In genomic region chr14:123626501-123627179, GRCm38 (mm10) we compare ENCODE assay signal across 8 mouse cellular contexts. TPM values are rescaled to one million over a fixed set of nuclear protein-coding genes. Genes with fewer than 3 reads are reported as not detected.
DNase-seq lines count a peak whose midpoint lies in the region; ATAC-seq and TF ChIP-seq lines count a peak whose summit lies in the region.

Gene Nalcn (minus strand): TSS chr14:123627144.

- TF ChIP-seq CTCF in olfactory bulb, adult 2 months (IDR thresholded peaks at IDR 0.05; ENCODE audit: insufficient read depth, low read depth, low read length): no peak

- H3K4me1 ChIP-seq in embryonic facial prominence, embryonic 13.5 days: peaks cover 8% of the 10 kb centered on the region
- H3K4me1 ChIP-seq in olfactory bulb, adult 2 months (ENCODE audit: control insufficient read depth, insufficient read depth, low read length): no peaks in the 10 kb centered on the region

- peak; percentile 47 for TF ChIP-seq POLR2A in olfactory bulb, adult 2 months (IDR thresholded peaks at IDR 0.05; ENCODE audit: insufficient read depth, low read depth, low read length)

- WGBS in embryonic facial prominence, embryonic 13.5 days: 1% methylated on average over 47 of the region's 47 CpGs
- WGBS in olfactory bulb, adult 2 months: 1% methylated on average over 47 of the region's 47 CpGs

- no peak within 1 kb of the TSS for H3K27ac ChIP-seq in embryonic facial prominence, embryonic 13.5 days
- peak within 1 kb of the TSS; percentile 93 for H3K27ac ChIP-seq in olfactory bulb, adult 2 months (ENCODE audit: insufficient read depth, low read depth, low read length)

- DNase-seq in ES-CJ7 (ENCODE audit: low read depth, low spot score): peak; percentile 50
- DNase-seq in adrenal gland, postnatal 25 days: peak; percentile 24
- DNase-seq in heart, postnatal 4 days: peak; percentile 5
- DNase-seq in left cerebral cortex, postnatal 25 days (ENCODE audit: low spot score in 2 of 2): peak; percentile 69 to 77
- DNase-seq in urinary bladder, postnatal 10 days (ENCODE audit: low spot score): no peak
- DNase-seq in lung, postnatal 10 days: no peak

- H3K27me3 ChIP-seq in embryonic facial prominence, embryonic 13.5 days: peaks cover 15% of the 10 kb centered on the region

- H3K9ac ChIP-seq in embryonic facial prominence, embryonic 13.5 days: peak within 1 kb of the TSS; percentile 71

- peak; percentile 56; the same call in 1 of the 2 replicates for ATAC-seq in embryonic facial prominence, embryonic 13.5 days (ENCODE audit: insufficient number of reproducible peaks, insufficient read depth, low FRiP score, low TSS enrichment, low read depth)

- peak within 1 kb of the TSS; percentile 94 for H3K4me2 ChIP-seq in embryonic facial prominence, embryonic 13.5 days

- no peaks in the 10 kb centered on the region for H3K9me3 ChIP-seq in embryonic facial prominence, embryonic 13.5 days

- H3K4me3 ChIP-seq in embryonic facial prominence, embryonic 13.5 days: peak within 1 kb of the TSS; percentile 55
- H3K4me3 ChIP-seq in olfactory bulb, adult 2 months (ENCODE audit: insufficient read depth, low read depth, low read length): peak within 1 kb of the TSS; percentile 72

- intact Hi-C loops in left cerebral cortex, postnatal 25 days (cut with DNase I): loop anchor here (10.0 kb wide), 1 partner anchor 568 kb away; no protein-coding TSS in a partner anchor

- H3K36me3 ChIP-seq in embryonic facial prominence, embryonic 13.5 days: no peaks in the 10 kb centered on the region

RNA-seq across cellular contexts. Expression of gene Nalcn, which starts in this region (rescaled TPM):
- total RNA-seq in adrenal gland, postnatal 25 days (2021): 3.9 and 6.4 TPM in 2 replicates
- polyA plus RNA-seq in embryonic facial prominence, embryonic 13.5 days (2015; fragmentation: Nextera tagmentation; extraction: Ambion mirVana): 0.67 and 0.81 TPM in 2 replicates
- under 1 TPM; 0.10 to 0.18 TPM for total RNA-seq in heart, postnatal 4 days (2021)
- total RNA-seq in left cerebral cortex, postnatal 25 days (2021): 10 to 100 TPM; 70.8 to 71.5 TPM
- polyA plus RNA-seq in olfactory bulb, adult 2 months (2012; ENCODE audit: insufficient read depth, insufficient read length, low replicate concordance, missing spikeins): not detected in 2 replicates

Comparison
In these comparisons a context has a peak if more than half of its experiments do, and no peak if none do; other contexts are left out.
1. RNA of gene Nalcn (polyA plus RNA-seq): not detected in olfactory bulb, adult 2 months; 0.67 to 0.81 TPM in embryonic facial prominence, embryonic 13.5 days; every median in the first group is over 10 times any median in the second.
2. Peak in ATAC-seq, H3K4me3 ChIP-seq, H3K9ac ChIP-seq and H3K4me2 ChIP-seq in embryonic facial prominence, embryonic 13.5 days; RNA of the gene not detected or under 1 TPM.
3. Peak in DNase-seq in heart, postnatal 4 days; RNA of the gene not detected or under 1 TPM.
4. DNase-seq: peak in ES-CJ7 (single experiment), adrenal gland, postnatal 25 days (single experiment) and left cerebral cortex, postnatal 25 days (2 of 2); none in urinary bladder, postnatal 10 days (single experiment) and lung, postnatal 10 days (single experiment).